Mouse (Mus musculus): Measurements from ENCODE around the gene Calhm5.

Calhm5 gene

DNA sequence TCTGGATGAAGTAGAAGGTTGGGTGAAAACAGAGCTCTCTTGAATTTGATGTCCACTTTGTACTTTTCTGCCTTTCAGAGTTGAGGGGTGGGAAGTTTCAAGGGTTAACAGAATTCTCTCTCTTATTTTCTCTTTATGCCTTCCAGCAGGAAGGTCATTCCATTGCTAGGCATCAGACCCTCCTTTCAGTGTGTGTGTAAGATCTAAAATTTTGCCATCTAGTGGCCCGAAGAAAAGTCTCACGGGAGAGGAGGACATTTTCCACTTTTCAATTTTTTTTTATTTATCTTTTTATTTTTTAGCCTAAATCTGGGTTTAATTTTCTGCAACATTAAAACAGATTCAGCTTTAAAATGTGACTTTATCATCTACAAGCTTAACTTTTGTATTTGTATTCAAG lies 24.7 kb downstream of the Calhm5 start:
- DNase-seq (ENCODE audit: low read depth, low spot score): no peak

DNA sequence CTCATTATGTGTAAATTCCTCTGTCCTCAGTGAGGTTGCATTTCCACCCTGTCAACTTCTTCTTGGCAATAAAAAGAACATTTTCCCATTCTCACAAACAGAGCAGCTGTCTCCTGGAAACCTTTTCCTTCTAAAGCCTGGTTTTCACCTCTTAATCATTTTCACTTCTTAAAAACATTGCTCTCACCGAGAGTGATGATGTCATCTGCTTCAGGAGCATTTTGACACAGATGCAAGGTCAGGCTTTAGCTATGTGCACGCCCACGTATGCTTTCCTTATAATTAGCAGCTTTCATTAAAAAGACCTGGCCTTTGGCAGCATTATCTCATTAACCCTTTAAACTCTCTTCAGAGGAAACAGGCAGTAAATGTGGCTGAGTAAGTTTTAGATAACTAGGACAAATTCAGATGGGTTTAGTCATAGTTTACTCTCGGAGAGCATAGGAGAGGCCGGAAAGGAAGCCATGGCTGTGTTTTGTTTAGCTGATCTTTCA lies 25.3 kb downstream of the Calhm5 start:
- no peak for DNase-seq (ENCODE audit: low read depth, low spot score)

DNA sequence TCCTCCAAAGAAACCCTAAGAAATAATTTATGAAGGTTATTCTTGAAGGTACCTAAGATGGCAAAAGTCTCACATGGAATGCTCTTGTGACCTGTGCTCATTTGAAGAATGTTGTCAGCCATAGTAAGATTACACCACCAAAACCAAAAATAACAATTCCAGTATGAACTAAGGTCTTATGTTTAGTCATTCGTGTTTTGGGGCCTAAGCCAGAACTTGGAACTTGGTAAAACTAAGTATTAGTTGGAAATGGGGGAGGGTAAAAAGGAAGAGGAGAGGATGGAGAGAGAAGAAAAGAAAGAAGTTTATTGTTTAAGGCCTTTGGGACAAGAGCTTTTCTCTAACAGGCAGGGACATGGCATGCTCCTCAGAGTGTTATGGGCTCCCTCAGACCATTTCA lies 26.7 kb downstream of the Calhm5 start:
- no peak for DNase-seq (ENCODE audit: low read depth, low spot score)

DNA sequence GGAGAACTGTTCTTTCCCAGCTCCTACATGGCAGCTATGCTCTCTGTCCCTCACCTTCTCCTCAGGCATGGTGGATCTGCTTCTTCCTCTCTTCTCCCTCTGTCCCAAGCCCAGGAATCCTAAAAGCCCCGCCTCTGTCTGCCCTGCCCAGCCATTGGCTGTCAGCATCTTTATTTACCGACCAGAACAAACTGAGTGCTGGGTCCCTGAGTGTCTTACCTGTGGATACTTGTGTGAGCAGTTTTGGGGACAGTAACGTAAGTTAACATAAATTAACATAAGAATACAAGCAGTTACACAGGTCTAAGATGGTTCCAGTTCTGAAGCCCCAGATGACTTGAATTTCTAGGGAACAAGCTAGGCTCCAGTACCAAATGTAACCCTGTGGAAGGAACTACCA lies 29.7 kb downstream of the Calhm5 start:
- no peak for DNase-seq (ENCODE audit: low read depth, low spot score)

DNA sequence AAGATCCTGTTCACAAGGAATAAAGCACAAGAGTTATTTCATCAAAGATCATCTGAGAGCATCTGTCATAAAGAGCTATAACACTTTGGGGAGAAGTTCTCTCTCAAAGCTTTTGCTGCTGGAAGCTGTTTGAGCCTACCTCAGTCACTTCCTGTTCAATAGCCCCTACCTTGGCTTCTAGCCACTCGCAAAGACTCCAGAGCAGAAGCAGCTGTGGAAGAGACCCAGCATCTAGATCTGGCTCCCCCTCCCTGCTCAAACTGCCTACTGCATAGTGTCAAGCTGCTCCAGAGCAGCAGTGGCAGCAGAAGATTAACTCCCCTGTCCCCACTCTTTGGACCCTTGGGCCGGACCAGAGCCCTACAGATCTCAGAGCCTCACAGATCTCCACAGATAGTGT lies 42.3 kb downstream of the Calhm5 start:
- DNase-seq (ENCODE audit: low read depth, low spot score): no peak

DNA sequence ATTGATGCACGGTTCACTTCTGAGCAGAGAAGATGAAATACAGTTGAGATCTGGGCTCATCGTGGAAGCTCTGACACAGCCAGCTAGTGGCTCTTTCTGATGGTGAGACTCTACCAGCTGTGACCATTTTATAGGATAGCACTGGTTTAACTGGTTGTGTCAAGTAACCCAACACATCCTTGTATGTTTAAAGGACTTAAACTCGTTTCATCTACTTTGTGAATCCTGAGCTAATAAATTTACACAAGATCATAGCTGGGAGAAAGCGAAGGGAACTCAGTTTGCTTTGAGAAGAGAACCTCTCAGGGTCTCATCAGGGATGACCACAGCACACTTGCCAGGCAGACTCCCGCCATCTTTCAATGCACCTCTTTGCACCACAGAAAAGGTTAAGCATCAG lies 52.1 kb downstream of the Calhm5 start, which contains the start of gene Calhm4:
Gene Calhm4 (minus strand): TSS at position 101 of the 400 bp plus-strand sequence.
- no peak for DNase-seq (ENCODE audit: low read depth, low spot score)
